Mouse (Mus musculus) C2C12 (cell line): ENCODE data around the gene Lrch3.

Experiments
- CEBPB ChIP-seq: IDR thresholded peaks from one replicate; pipeline ENCODE4 v1.6.1; 2011; ENCODE audit warnings: low read depth, mild to moderate bottlenecking, control low read depth, moderate library complexity
- CTCF ChIP-seq: IDR thresholded peaks from one replicate; pipeline ENCODE4 v1.5.1; 2011; ENCODE audit not compliant: control insufficient read depth, insufficient read depth, insufficient read length
- FOSL1 ChIP-seq: IDR thresholded peaks from one replicate; pipeline ENCODE4 v1.8.0; 2011; ENCODE audit warnings: mild to moderate bottlenecking, low read length; ENCODE audit not compliant: poor library complexity, insufficient read depth, severe bottlenecking
- MAX ChIP-seq: IDR thresholded peaks from one replicate; pipeline ENCODE4 v1.6.1; 2011; ENCODE audit warnings: mild to moderate bottlenecking, control low read depth
- MYOD1 ChIP-seq: IDR thresholded peaks from one replicate; pipeline ENCODE4 v1.6.1; 2011; ENCODE audit warnings: low read depth; ENCODE audit not compliant: control insufficient read depth, insufficient read length
- MYOG ChIP-seq: IDR thresholded peaks from one replicate; pipeline ENCODE4 v1.6.1; 2011; ENCODE audit not compliant: control insufficient read depth, insufficient read length; ENCODE audit errors: extremely low read depth
- USF1 ChIP-seq: IDR thresholded peaks from one replicate; pipeline ENCODE4 v1.6.1; 2011; ENCODE audit warnings: low read depth, mild to moderate bottlenecking, control low read depth, moderate library complexity

DNA sequence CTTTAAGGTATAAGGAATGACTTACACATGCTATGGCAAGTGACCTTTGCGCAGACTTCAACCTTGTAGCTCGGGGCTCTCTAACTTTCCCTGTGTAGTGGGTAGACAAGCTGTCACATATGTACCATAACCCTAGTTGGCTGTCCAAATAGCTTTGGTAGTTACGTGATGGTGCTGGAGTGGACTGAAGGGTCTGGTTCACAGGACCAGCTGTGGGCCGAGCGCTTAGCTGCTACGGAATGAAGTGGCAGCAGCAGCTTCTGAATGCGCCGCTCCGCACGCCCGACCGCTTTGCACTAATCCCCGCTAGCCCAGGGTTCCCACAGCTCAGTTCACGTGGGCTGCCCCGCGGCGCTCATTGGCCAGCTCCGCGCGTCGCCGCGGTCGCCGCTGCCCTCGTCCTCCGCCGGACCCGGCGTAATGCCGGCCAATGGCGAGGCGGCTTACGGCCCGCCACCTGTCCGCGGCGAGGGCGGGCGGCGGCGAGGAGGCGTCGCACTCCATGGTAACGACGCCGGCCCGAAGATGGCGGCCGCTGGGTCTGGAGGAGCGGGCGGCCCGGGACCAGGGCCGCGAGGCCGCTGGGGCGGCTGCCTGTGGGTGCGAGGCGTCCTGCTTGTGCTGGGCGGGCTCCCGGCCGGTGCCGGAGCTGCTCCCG, 148.3 kb downstream of the Lrch3 start, which contains the start of gene Lmln:
- TF ChIP-seq CTCF, result no peak
- TF ChIP-seq MYOD1, result no peak
- peak; percentile 60 for TF ChIP-seq MAX
- no peak for TF ChIP-seq MYOG
- peak; percentile 82 for TF ChIP-seq USF1
- TF ChIP-seq CEBPB, result no peak
- TF ChIP-seq FOSL1, result no peak
